Comparison of ENCODE assay signal across 16 mouse cellular contexts in the genomic region with DNA sequence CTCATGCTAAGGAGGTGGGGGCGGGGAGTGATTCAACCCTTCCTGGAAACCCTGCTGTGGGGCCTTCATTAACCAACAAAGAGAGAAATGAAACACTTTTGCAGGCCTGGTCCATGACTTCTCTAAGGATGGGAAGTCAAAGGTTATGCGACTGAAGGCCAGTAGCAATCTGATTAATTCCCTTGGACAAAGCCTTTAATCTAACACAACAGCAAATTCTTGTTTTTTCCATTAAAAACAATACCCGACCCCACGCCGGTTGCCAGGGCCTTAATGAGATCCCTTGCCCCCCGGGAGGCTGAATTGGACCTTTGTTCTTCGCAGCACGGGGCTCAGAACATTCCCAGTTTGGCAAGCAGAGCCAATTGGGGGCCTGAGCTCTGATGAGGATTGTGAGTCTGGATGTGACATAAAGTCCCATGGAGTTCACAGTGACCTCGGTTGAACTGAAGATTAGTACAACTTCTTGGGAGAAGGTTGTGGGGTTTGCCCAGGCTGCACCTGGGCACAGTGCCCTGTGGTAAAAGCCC.
A peak's percentile ranks its signal among the peaks of the same experiment; 100 is the strongest.
DNase-seq lines count a peak whose midpoint lies in the region; ATAC-seq and TF ChIP-seq lines count a peak whose summit lies in the region.
"Had no signal": no experiment of that assay in that cellular context is flagged by ENCODE, and none has a peak within 500 bp of the region (broad histone marks: within the 10 kb centered on the region; RNA-seq: fewer than 3 reads in every experiment).

No protein-coding gene starts in this region.

- DNase-seq in hindbrain, embryonic 14.5 days (ENCODE audit: low spot score): peak; percentile 34
- peak; percentile 35 to 45 for DNase-seq in right cerebral cortex, postnatal 10 days (ENCODE audit: low spot score in 2 of 2)
- DNase-seq in right cerebral cortex, postnatal 4 days: no peak
- DNase-seq in forebrain, postnatal 0 days: peak; percentile 39
- DNase-seq in heart, postnatal 25 days (ENCODE audit: low spot score): no peak
- no peak for DNase-seq in urinary bladder, postnatal 10 days (ENCODE audit: low spot score)
- DNase-seq: adrenal gland, postnatal 14 days; B cell, adult 2 months; cerebellum, postnatal 14 days; kidney, postnatal 14 days; liver; lung, embryonic 14.5 days; thymus, postnatal 25 days had no signal

- H3K4me2 ChIP-seq in hindbrain, embryonic 14.5 days (replicated peaks): no peak overlapping the region
- no peak overlapping the region for H3K4me2 ChIP-seq in hindbrain, embryonic 12.5 days (replicated peaks)
- no peak overlapping the region for H3K4me2 ChIP-seq in forebrain, postnatal 0 days (ENCODE audit: low read depth)
- H3K4me2 ChIP-seq: heart, embryonic 15.5 days; intestine, embryonic 15.5 days; lung, embryonic 14.5 days had no signal

- H3K27me3 ChIP-seq in hindbrain, embryonic 14.5 days (ENCODE audit: control insufficient read depth, insufficient read depth, low read length): no peaks in the 10 kb centered on the region
- no peaks in the 10 kb centered on the region for H3K27me3 ChIP-seq in hindbrain, embryonic 12.5 days
- no peaks in the 10 kb centered on the region for H3K27me3 ChIP-seq in forebrain, postnatal 0 days (ENCODE audit: insufficient read depth, low read length)
- H3K27me3 ChIP-seq: heart, embryonic 15.5 days; intestine, embryonic 15.5 days had no signal

- no peak for ATAC-seq in hindbrain, embryonic 14.5 days (ENCODE audit: low FRiP score)
- ATAC-seq in hindbrain, embryonic 12.5 days (ENCODE audit: low FRiP score): no peak
- ATAC-seq in forebrain, postnatal 0 days: peak; percentile 53
- ATAC-seq: intestine, embryonic 15.5 days had no signal

- no peak overlapping the region for H3K27ac ChIP-seq in hindbrain, embryonic 14.5 days
- no peak overlapping the region for H3K27ac ChIP-seq in hindbrain, embryonic 12.5 days
- no peak overlapping the region for H3K27ac ChIP-seq in forebrain, postnatal 0 days (ENCODE audit: low read depth, low read length)
- H3K27ac ChIP-seq: heart, embryonic 15.5 days; intestine, embryonic 15.5 days had no signal

- H3K9ac ChIP-seq in hindbrain, embryonic 14.5 days: no peak overlapping the region
- no peak overlapping the region for H3K9ac ChIP-seq in hindbrain, embryonic 12.5 days
- no peak overlapping the region for H3K9ac ChIP-seq in forebrain, postnatal 0 days
- H3K9ac ChIP-seq: heart, embryonic 15.5 days; intestine, embryonic 15.5 days; lung, embryonic 14.5 days had no signal

- TF ChIP-seq CTCF in forebrain, postnatal 0 days (IDR thresholded peaks at IDR 0.05; ENCODE audit: low read depth): no peak

- WGBS in hindbrain, embryonic 14.5 days: 11% methylated on average over 9 of the region's 9 CpGs
- WGBS in hindbrain, embryonic 12.5 days: 18% methylated on average over 9 of the region's 9 CpGs
- WGBS in forebrain, postnatal 0 days: 6% methylated on average over 9 of the region's 9 CpGs

- H3K36me3 ChIP-seq in hindbrain, embryonic 14.5 days (replicated peaks; ENCODE audit: control insufficient read depth, insufficient read depth): no peaks in the 10 kb centered on the region
- H3K36me3 ChIP-seq in hindbrain, embryonic 12.5 days: no peaks in the 10 kb centered on the region
- H3K36me3 ChIP-seq in forebrain, postnatal 0 days (ENCODE audit: insufficient read depth): no peaks in the 10 kb centered on the region
- H3K36me3 ChIP-seq: heart, embryonic 15.5 days; intestine, embryonic 15.5 days had no signal

- no peak overlapping the region for H3K4me3 ChIP-seq in hindbrain, embryonic 14.5 days (replicated peaks; ENCODE audit: low read length)
- no peak overlapping the region for H3K4me3 ChIP-seq in hindbrain, embryonic 12.5 days
- no peak overlapping the region for H3K4me3 ChIP-seq in forebrain, postnatal 0 days (ENCODE audit: low read depth, low read length)
- H3K4me3 ChIP-seq: heart, embryonic 15.5 days; intestine, embryonic 15.5 days had no signal

- intact Hi-C loops in heart, postnatal 25 days (cut with DNase I): no loop called here

- H3K9me3 ChIP-seq in hindbrain, embryonic 14.5 days (ENCODE audit: control insufficient read depth, low read length): no peaks in the 10 kb centered on the region
- no peaks in the 10 kb centered on the region for H3K9me3 ChIP-seq in hindbrain, embryonic 12.5 days (replicated peaks)
- H3K9me3 ChIP-seq in forebrain, postnatal 0 days (ENCODE audit: low read length): no peaks in the 10 kb centered on the region
- H3K9me3 ChIP-seq: heart, embryonic 15.5 days; intestine, embryonic 15.5 days had no signal

- H3K4me1 ChIP-seq in hindbrain, embryonic 14.5 days (replicated peaks; ENCODE audit: control insufficient read depth, insufficient read depth, low read length): 0 out of 2 replicates have a peak, but pooled peaks cover 3% of the 10 kb centered on the region
- H3K4me1 ChIP-seq in hindbrain, embryonic 12.5 days: peaks cover 13% of the 10 kb centered on the region
- no peaks in the 10 kb centered on the region for H3K4me1 ChIP-seq in forebrain, postnatal 0 days (ENCODE audit: insufficient read depth)
- H3K4me1 ChIP-seq: heart, embryonic 15.5 days; intestine, embryonic 15.5 days had no signal

Comparison
In these comparisons a context has a peak if more than half of its experiments do, and no peak if none do; other contexts are left out.
1. DNase-seq: peak in hindbrain, embryonic 14.5 days (single experiment), right cerebral cortex, postnatal 10 days (2 of 2) and forebrain, postnatal 0 days (single experiment); none in right cerebral cortex, postnatal 4 days (single experiment), heart, postnatal 25 days (single experiment) and urinary bladder, postnatal 10 days (single experiment).